Mouse (Mus musculus) E14TG2a.4 (cell line): ENCODE measurements around the gene Gm20388.

Source experiments
- CTCF ChIP-seq: conservative IDR thresholded peaks from 2 replicates; pipeline ENCODE4 v1.5.1; 2014; ENCODE audit warnings: low read length
- NANOG ChIP-seq: IDR thresholded peaks from 2 replicates; pipeline ENCODE4 v1.6.1; 2014; ENCODE audit warnings: borderline replicate concordance, low read length, mixed read lengths

DNA sequence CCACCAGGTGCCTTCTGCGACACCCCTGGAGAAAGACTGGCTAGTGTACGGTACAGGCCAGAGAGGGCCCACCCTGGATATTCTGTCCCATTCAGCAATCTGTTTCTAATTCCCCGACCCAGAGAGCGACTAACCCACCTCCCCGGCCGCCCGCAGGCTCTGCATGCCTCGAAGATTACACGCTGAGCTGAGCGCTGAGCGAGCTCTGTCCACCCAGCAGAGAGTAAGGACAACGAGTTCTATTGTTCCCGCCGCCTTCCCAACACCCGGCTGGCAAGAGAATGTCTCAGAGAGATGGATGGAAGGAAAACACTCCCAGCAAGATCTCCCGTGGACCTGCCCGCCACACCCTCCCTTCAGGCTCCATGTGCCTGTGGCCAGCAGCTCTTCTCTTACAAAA is 1522.8 kb downstream of the Gm20388 start:
- no peak for TF ChIP-seq CTCF
- no peak for TF ChIP-seq NANOG
